Mouse (Mus musculus): ENCODE measurements at regions not wholly inside any gene's neighbourhood (a gene's known extent, or its start where the extent isn't known, plus 50 kb on each side); places are given as distances from the start of the nearest gene placed in this dataset.

- TF ChIP-seq CTCF (IDR thresholded peaks at IDR 0.05) (no peak), EP300 (IDR thresholded peaks at IDR 0.05) (no peak)
Observed at GRCm38 (mm10) chr17:10128591-10128990, 191.1 kb downstream of the Qk start.

All from lung, postnatal 0 days (tissue).